Mouse (Mus musculus) stomach, embryonic 16.5 days (tissue): ENCODE results near the gene Eif2b5. TPM values are rescaled to one million over a fixed set of nuclear protein-coding genes. Genes with fewer than 3 reads are reported as not detected.
"Not testable (repeated sequence)": the region's sequence is repeated elsewhere in the genome, so short reads cannot be mapped to it uniquely, and the experiment has no call there.

Experiments
- ATAC-seq: fragments of 200-750 bp; cut with Nextera tagmentation; 2 replicates; pipeline ENCODE4 v1.8.0; 2017; ENCODE audit warnings: moderate number of reproducible peaks, moderate TSS enrichment; ENCODE audit not compliant: insufficient read depth, low FRiP score
- H3K27ac ChIP-seq: fragments of 300-500 bp; sonication (generic); 2 replicates; pipeline ENCODE4 v1.5.1; 2014; ENCODE audit warnings: low read length
- H3K27me3 ChIP-seq: fragments of 300-500 bp; sonication (generic); 2 replicates; pipeline ENCODE4 v1.6.1; 2014; ENCODE audit warnings: low read length, control low read depth, mixed read lengths; ENCODE audit not compliant: control insufficient read depth, insufficient read depth
- H3K36me3 ChIP-seq: fragments of 300-500 bp; sonication (generic); 2 replicates; pipeline ENCODE4 v1.6.1; 2014; ENCODE audit warnings: low read length; ENCODE audit not compliant: control insufficient read depth, insufficient read depth
- H3K4me1 ChIP-seq: fragments of 300-500 bp; sonication (generic); 2 replicates; pipeline ENCODE4 v1.6.1; 2014; ENCODE audit warnings: low read length, control low read depth, mixed read lengths; ENCODE audit not compliant: control insufficient read depth, insufficient read depth
- H3K4me2 ChIP-seq: fragments of 300-500 bp; sonication (generic); 2 replicates; pipeline ENCODE4 v1.6.1; 2014; ENCODE audit warnings: low read depth, low read length, mixed read lengths
- H3K4me3 ChIP-seq: fragments of 300-500 bp; sonication (generic); replicated peaks from 2 replicates; pipeline ENCODE4 v1.5.1; 2014; ENCODE audit warnings: mild to moderate bottlenecking, low read length
- H3K9ac ChIP-seq: fragments of 300-500 bp; sonication (generic); 2 replicates; pipeline ENCODE4 v1.6.1; 2014; ENCODE audit warnings: low read length
- H3K9me3 ChIP-seq: fragments of 300-500 bp; sonication (generic); replicated peaks from 2 replicates; pipeline ENCODE4 v1.6.1; 2016; ENCODE audit warnings: low read length, control low read depth; ENCODE audit not compliant: control insufficient read depth
- WGBS: fragments of 180-500 bp; shearing (Covaris S2); extraction: QIAGEN DNeasy Blood & Tissue Kit; methylation state at CpG from one replicate; pipeline ENCODE4 v1.1.7; 2014; 5-methylcytosine and 5-hydroxymethylcytosine counted together
- polyA plus RNA-seq: library from polyadenylated mRNA; unstranded; fragments of >200 nt; fragmentation: Nextera tagmentation; extraction: Ambion mirVana; gene quantifications from 2 replicates; pipeline ENCODE4 v1.2.1, GENCODE M21; 2015

Eif2b5 gene
- 93.0 and 94.7 TPM in 2 replicates for polyA plus RNA-seq

DNA sequence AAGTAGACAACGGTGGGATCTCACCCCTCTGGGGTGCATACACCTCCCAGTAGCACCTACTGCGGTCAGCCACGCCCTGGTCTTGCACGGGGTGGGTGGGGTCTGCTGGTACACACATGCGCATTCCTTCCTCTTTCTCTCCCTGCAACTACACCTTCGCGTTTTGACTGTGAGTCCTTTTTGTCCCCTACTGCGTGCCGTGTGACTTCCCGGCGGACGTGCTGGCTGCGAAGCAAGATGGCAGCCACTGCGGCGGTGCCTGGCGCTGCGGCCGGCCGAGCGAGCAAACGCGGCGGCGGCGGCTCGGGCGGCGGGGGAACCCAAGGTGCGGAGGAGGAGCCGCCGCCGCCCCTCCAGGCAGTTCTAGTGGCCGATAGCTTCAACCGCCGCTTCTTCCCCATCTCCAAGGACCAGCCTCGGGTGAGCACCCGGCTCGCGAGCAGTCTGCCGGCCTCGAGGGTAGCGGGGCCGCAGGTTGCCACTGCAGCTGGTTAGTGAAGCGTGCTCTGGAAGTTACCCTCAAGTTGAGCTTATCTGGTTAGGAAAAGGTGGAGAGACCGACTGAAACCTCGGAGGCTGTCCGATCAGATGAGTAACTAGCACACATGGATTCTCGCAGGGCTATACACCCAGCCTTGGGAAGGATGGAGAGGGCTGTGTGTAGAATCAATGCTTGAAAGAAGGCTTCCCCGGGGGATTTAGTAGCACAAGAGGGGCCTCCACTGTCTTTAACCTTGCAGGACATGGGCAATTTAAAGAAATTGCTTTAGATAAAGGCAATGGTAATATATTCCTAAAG, at the start of gene Eif2b5:
TSS of gene Eif2b5 (plus strand) at position 141 of the 799 bp plus-strand sequence.
- ATAC-seq, result peak; percentile 96
- H3K9me3 ChIP-seq, result no peaks in the 10 kb centered on the region
- H3K27me3 ChIP-seq, result no peaks in the 10 kb centered on the region
- peak within 1 kb of the TSS; percentile 61 for H3K4me3 ChIP-seq
- H3K27ac ChIP-seq, result peak within 1 kb of the TSS; percentile 70
- peaks cover 23% of the 10 kb centered on the region for H3K36me3 ChIP-seq
- peak within 1 kb of the TSS; percentile 95 for H3K4me2 ChIP-seq
- whole genome bisulfite sequencing, result under 1% methylated on average over 49 of the region's 49 CpGs
- peaks cover 3% of the 10 kb centered on the region; the same call in 1 of the 2 replicates for H3K4me1 ChIP-seq
- H3K9ac ChIP-seq, result peak within 1 kb of the TSS; percentile 76

GRCm38 (mm10) chr16:20451774-20452173, 46.8 kb upstream of the Eif2b5 start:
- Histone ChIP-seq H3K9ac (no peak overlapping the region), H3K4me2 (no peak overlapping the region), H3K4me1 (no peaks in the 10 kb centered on the region), H3K27me3 (no peaks in the 10 kb centered on the region), H3K4me3 (no peak overlapping the region), H3K36me3 (no peaks in the 10 kb centered on the region), H3K9me3 (no peaks in the 10 kb centered on the region), H3K27ac (no peak overlapping the region)
- 52% methylated on average over 6 of the region's 6 CpGs for WGBS
- ATAC-seq, result no peak

DNA sequence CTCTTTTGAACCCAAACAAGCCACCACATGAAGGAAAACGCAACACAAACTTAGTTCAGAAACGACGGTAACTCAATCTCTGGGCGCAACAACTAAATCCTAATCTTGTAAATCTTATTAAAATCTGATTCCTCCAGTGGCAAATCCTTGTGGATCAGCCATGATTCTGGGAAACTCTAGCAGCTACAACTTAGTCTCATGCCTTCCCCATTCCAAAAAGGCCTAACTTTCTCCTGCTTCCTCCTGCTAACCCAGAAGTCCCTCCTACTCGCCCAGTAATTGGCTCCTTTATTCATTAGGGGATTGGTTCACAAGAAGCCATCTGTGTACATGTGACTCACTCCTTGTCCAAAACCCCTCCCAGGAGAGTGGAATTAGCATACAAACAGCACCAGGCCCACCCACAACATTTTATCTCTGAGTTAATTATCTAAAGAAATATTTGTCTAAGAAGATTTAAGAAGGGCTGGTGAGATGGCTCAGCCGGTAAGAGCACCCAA, 44.4 kb upstream of the Eif2b5 start:
- H3K36me3 ChIP-seq, result no peaks in the 10 kb centered on the region
- H3K27ac ChIP-seq, result no peak overlapping the region
- H3K4me3 ChIP-seq, result no peak overlapping the region
- no peaks in the 10 kb centered on the region for H3K9me3 ChIP-seq
- H3K9ac ChIP-seq, result no peak overlapping the region
- ATAC-seq, result no peak
- H3K27me3 ChIP-seq, result no peaks in the 10 kb centered on the region
- 90% methylated on average over 6 of the region's 6 CpGs for WGBS
- no peak overlapping the region for H3K4me2 ChIP-seq
- H3K4me1 ChIP-seq, result no peaks in the 10 kb centered on the region

- Histone ChIP-seq H3K4me1 (no peaks in the 10 kb centered on the region), H3K9ac (no peak overlapping the region), H3K27ac (no peak overlapping the region), H3K4me2 (no peak overlapping the region), H3K36me3 (no peaks in the 10 kb centered on the region), H3K4me3 (no peak overlapping the region), H3K27me3 (no peaks in the 10 kb centered on the region), H3K9me3 (no peaks in the 10 kb centered on the region)
- 11% methylated on average over 1 of the region's 1 CpGs for WGBS
- no peak for ATAC-seq
Measured at GRCm38 (mm10) chr16:20456106-20456505, 42.5 kb upstream of the Eif2b5 start.

DNA sequence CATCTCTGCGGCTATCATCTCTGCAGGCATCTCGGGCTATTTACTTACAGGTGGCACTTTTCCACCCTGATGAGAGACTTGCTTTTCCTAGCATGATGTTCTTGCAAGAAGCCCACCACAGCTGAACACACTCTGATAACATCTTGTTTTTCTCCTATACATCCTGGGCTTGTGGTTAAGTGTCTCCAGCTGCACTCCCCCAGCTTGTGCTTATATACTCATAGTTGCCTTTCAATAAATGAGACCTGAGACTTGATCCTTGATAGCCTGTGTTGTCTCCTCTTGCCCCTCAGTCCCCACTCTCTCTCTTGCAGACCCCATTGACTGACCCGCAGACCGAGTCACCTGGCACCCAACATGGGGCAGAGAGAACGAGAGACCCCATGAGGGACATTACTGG, 39.9 kb upstream of the Eif2b5 start:
- not testable (repeated sequence) for H3K27ac ChIP-seq, ATAC-seq, H3K36me3 ChIP-seq, H3K9me3 ChIP-seq, H3K27me3 ChIP-seq, H3K4me3 ChIP-seq, H3K4me1 ChIP-seq, H3K4me2 ChIP-seq, H3K9ac ChIP-seq
- 88% methylated on average over 5 of the region's 5 CpGs for WGBS

DNA sequence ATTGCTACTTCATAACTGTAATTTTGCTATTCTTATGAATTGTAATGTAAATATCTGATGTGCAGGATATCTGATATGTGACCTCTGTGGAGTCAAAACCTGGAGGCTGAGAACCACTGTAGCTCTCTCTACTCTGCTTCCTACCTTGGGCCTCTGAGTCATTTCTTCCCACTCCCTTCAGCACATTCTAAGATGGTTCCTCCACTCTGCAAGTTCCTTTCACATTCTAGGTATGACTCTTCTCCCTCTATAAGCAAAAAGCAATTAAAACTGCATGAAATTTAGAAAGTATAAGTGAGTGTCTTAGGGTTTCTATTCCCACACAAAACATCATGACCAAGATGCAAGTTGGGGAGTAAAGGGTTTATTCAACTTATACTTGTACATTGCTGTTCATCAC, 33.9 kb upstream of the Eif2b5 start:
- Histone ChIP-seq H3K9me3 (no peaks in the 10 kb centered on the region), H3K4me3 (no peak overlapping the region), H3K4me1 (no peaks in the 10 kb centered on the region), H3K4me2 (no peak overlapping the region), H3K27ac (no peak overlapping the region), H3K9ac (no peak overlapping the region), H3K36me3 (no peaks in the 10 kb centered on the region), H3K27me3 (no peaks in the 10 kb centered on the region)
- ATAC-seq, result no peak

DNA sequence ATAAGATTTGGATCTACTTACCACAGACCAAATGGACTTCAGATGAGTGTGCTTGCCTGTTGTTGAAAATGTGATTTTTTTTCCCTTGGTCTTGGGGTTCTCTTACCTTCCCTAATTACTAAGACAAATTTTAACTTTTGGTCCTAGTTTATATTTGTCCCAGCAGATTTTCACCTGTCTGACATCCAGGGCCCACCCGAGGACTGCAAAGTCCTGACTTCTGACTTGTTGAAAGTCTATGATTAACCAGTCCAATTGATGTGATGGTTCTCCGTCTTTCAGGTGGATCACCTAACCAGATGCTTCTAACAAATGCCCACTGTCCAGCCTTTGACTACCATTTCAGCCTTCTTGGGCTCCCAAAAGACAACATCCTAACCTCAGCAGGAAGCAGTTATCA, 27.6 kb upstream of the Eif2b5 start:
- H3K9ac ChIP-seq, result no peak overlapping the region
- H3K27ac ChIP-seq, result no peak overlapping the region
- WGBS, result 88% methylated on average over 2 of the region's 2 CpGs
- H3K9me3 ChIP-seq, result no peaks in the 10 kb centered on the region
- H3K36me3 ChIP-seq, result no peaks in the 10 kb centered on the region
- no peaks in the 10 kb centered on the region for H3K27me3 ChIP-seq
- ATAC-seq, result no peak
- H3K4me3 ChIP-seq, result no peak overlapping the region
- no peak overlapping the region for H3K4me2 ChIP-seq
- no peaks in the 10 kb centered on the region for H3K4me1 ChIP-seq

DNA sequence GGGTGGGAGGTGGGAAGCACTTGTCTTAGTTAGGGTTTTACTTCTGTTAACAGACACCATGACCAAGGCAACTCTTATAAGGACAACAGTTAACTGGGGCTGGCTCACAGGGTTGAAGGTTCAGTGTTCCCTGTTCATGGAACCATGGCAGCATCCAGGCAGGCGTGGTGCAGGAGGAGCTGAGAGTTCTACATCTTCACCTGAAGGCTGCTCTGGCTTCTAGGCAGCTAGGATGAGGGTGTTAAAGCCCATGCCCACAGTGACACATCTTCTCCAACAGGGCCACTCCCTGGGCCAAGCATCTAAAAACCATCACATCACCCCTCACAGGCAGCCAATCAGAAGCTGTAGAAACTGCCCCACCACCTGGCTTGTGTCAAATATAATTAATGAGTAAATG, 26.9 kb upstream of the Eif2b5 start:
- Histone ChIP-seq H3K4me2 (no peak overlapping the region), H3K36me3 (no peaks in the 10 kb centered on the region), H3K27me3 (no peaks in the 10 kb centered on the region), H3K9ac (no peak overlapping the region), H3K4me1 (no peaks in the 10 kb centered on the region), H3K27ac (no peak overlapping the region), H3K4me3 (no peak overlapping the region), H3K9me3 (no peaks in the 10 kb centered on the region)
- WGBS, result 63% methylated on average over 1 of the region's 1 CpGs
- no peak for ATAC-seq

GRCm38 (mm10) chr16:20473748-20474147, 24.9 kb upstream of the Eif2b5 start:
- H3K4me3 ChIP-seq, result no peak overlapping the region
- no peak for ATAC-seq
- H3K4me2 ChIP-seq, result no peak overlapping the region
- 0 out of 2 replicates have a peak, but pooled peaks cover 2% of the 10 kb centered on the region for H3K4me1 ChIP-seq
- 80% methylated on average over 1 of the region's 1 CpGs for WGBS
- no peaks in the 10 kb centered on the region for H3K9me3 ChIP-seq
- no peaks in the 10 kb centered on the region for H3K36me3 ChIP-seq
- H3K27ac ChIP-seq, result no peak overlapping the region
- no peaks in the 10 kb centered on the region for H3K27me3 ChIP-seq
- no peak overlapping the region for H3K9ac ChIP-seq
